Mouse (Mus musculus): ENCODE results near the gene Ttc27. TPM values are rescaled to one million over a fixed set of nuclear protein-coding genes. Genes with fewer than 3 reads are reported as not detected.

Gene Ttc27
- polyA plus RNA-seq, 1 experiment from 2014 or later = 27.1 TPM

DNA sequence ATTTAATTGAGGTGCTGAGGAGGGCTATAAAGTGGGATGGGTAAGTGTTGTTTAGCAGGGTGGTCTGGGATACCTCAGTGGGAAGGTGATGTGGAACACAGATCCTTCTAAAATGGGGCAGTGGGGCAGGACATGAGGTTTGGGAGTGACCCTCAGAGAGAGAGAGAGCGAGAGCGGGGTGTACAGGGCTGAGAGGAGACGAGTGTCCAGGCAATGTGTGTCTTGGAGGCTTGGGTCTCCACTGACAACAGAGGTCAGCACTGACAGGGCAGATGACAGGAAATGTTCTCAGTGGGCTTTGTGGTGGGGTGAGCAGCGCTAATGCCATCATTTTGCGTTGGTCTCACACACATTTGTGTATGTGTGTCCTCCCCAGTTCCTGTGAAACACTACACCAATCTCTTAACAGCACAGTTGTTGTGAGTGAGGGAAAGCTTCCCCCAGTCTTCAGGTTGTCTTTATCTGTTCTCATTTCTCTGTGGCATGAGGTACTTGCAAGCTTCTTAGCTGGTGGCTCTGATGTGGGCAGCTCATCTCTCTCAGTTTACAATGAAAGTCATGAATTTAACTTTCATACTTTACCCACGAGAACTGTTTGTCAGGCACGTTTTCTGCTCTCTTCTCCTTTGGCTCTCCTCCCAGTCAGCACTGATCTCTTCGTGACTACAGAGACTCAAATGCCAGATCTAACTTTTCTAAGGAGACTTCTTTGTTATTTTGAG is 35.5 kb downstream of the Ttc27 start:
- no peak overlapping the region for H3K27ac ChIP-seq
- no peaks in the 10 kb centered on the region for H3K27me3 ChIP-seq
- H3K4me2 ChIP-seq = no peak overlapping the region
- peaks cover 5% of the 10 kb centered on the region; the same call in 1 of the 2 replicates for H3K36me3 ChIP-seq
- H3K9ac ChIP-seq (replicated peaks) = no peak overlapping the region
- H3K4me3 ChIP-seq (replicated peaks) = no peak overlapping the region
- H3K4me1 ChIP-seq (replicated peaks) = no peaks in the 10 kb centered on the region
- 88% methylated on average over 8 of the region's 8 CpGs for WGBS
- no peaks in the 10 kb centered on the region for H3K9me3 ChIP-seq
- ATAC-seq (ENCODE audit: insufficient number of reproducible peaks, insufficient read depth, low FRiP score, low TSS enrichment, low read depth) = no peak

DNA sequence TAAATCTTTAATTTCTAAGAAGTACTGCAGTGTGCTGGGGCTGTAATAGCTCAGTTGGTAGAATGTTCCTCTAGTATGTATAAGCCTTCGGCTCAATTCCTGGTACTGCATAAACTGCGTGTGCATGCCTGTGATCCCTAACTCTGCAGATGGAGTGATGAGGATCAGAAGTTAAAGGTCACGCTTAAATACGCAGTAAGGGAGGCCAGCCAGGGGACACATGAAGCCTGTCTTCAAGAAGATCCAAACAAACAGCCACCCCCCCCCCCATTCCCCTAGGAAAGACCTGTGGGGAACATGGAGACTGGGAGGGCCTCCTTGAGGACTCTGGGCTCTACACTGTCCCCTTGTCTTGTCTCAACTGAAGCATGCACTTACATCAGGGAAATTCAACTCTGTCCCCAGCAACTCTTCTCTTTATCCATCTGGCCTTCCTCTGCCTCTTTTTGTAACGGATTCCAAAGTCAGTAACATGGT is 36.1 kb downstream of the Ttc27 start:
- no peak for ATAC-seq (ENCODE audit: insufficient number of reproducible peaks, insufficient read depth, low FRiP score, low TSS enrichment, low read depth)
- H3K4me2 ChIP-seq = no peak overlapping the region

DNA sequence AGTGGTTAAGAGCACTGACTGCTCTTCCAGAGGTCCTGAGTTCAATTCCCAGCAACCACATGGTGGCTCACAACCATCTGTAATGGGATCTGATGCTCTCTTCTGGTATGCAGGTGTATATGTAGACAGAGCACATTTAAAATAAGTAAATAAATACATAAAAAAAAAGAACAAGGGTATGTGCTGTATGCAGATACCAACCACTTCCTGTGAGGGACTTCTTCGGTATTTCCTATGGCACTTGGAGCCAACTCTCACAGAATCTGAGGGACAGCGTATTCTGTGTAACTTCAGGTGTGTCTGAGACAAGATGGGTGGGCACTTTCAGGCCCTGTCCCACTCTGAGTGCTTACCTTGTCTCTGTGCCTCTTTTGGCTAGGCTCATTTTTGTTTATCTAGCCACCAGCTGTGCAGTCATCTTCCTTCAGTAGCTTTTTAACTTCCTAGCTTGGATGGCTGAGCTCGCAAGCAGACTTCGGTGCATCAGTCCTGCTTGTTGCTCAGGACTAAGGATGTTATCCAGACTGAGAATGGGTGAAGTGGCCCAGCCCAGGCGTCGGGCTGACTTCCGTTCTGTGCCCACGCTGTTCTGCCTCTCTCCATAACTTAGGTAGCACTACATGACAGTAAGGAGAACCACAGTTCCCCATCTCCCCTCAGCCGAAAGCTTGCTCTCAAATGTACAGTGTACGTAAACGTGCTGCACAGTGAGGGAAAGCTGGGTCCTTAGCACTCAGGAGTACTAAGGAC is 37.0 kb downstream of the Ttc27 start:
- Histone ChIP-seq H3K9me3 (no peaks in the 10 kb centered on the region), H3K36me3 (peaks cover 7% of the 10 kb centered on the region; the same call in 1 of the 2 replicates), H3K4me2 (no peak overlapping the region), H3K27ac (no peak overlapping the region), H3K4me1 (replicated peaks) (no peaks in the 10 kb centered on the region), H3K4me3 (replicated peaks) (no peak overlapping the region), H3K27me3 (no peaks in the 10 kb centered on the region), H3K9ac (replicated peaks) (no peak overlapping the region)
- ATAC-seq (ENCODE audit: insufficient number of reproducible peaks, insufficient read depth, low FRiP score, low TSS enrichment, low read depth) = no peak
- 93% methylated on average over 11 of the region's 11 CpGs for WGBS

More for the DNA sequence above, 36.1 kb downstream of the Ttc27 start:
- H3K27me3 ChIP-seq = no peaks in the 10 kb centered on the region
- WGBS = 88% methylated on average over 5 of the region's 5 CpGs
- no peak overlapping the region for H3K4me3 ChIP-seq (replicated peaks)
- H3K27ac ChIP-seq = no peak overlapping the region
- H3K36me3 ChIP-seq = peaks cover 5% of the 10 kb centered on the region; the same call in 1 of the 2 replicates
- no peaks in the 10 kb centered on the region for H3K9me3 ChIP-seq
- no peak overlapping the region for H3K9ac ChIP-seq (replicated peaks)
- no peaks in the 10 kb centered on the region for H3K4me1 ChIP-seq (replicated peaks)

GRCm38 (mm10) chr17:74769390-74769811 is 51.9 kb downstream of the Ttc27 start:
- Histone ChIP-seq H3K36me3 (peaks cover 5% of the 10 kb centered on the region; the same call in 1 of the 2 replicates), H3K27ac (no peak overlapping the region), H3K4me2 (no peak overlapping the region), H3K4me3 (replicated peaks) (no peak overlapping the region), H3K9ac (replicated peaks) (no peak overlapping the region), H3K4me1 (replicated peaks) (peaks cover 3% of the 10 kb centered on the region; the same call in 1 of the 2 replicates), H3K27me3 (no peaks in the 10 kb centered on the region), H3K9me3 (no peaks in the 10 kb centered on the region)
- 63% methylated on average over 9 of the region's 9 CpGs for WGBS
- no peak for ATAC-seq (ENCODE audit: insufficient number of reproducible peaks, insufficient read depth, low FRiP score, low TSS enrichment, low read depth)

GRCm38 (mm10) chr17:74772364-74772763 is 54.8 kb downstream of the Ttc27 start:
- H3K27me3 ChIP-seq = no peaks in the 10 kb centered on the region
- peaks cover 9% of the 10 kb centered on the region; the same call in 1 of the 2 replicates for H3K4me1 ChIP-seq (replicated peaks)
- 84% methylated on average over 4 of the region's 4 CpGs for WGBS
- ATAC-seq (ENCODE audit: insufficient number of reproducible peaks, insufficient read depth, low FRiP score, low TSS enrichment, low read depth) = no peak
- H3K9me3 ChIP-seq = no peaks in the 10 kb centered on the region
- no peak overlapping the region for H3K4me3 ChIP-seq (replicated peaks)
- H3K36me3 ChIP-seq = no peaks in the 10 kb centered on the region
- no peak overlapping the region for H3K9ac ChIP-seq (replicated peaks)
- H3K4me2 ChIP-seq = no peak overlapping the region
- H3K27ac ChIP-seq = no peak overlapping the region

DNA sequence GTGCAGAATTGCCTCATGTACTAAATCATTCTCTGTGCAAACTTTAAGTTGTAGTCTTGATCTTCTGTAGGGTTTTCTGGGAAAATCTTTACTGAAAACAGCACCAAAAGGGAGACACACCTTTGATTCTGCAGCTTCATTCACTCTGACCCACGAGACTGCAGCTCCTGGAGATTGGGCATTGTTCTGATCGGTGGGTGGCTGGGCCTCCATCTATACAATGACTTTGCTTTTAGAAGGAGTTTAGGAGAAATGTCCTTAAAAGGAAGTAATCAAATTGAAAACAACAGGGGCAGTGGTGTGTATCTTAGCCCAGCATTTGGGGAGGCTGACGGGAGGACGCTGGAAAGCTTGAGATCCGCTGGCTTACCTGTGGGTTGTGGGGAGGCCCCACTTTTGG is 56.0 kb downstream of the Ttc27 start:
- H3K27ac ChIP-seq = no peak overlapping the region
- H3K27me3 ChIP-seq = no peaks in the 10 kb centered on the region
- H3K9me3 ChIP-seq = no peaks in the 10 kb centered on the region
- no peak for ATAC-seq (ENCODE audit: insufficient number of reproducible peaks, insufficient read depth, low FRiP score, low TSS enrichment, low read depth)
- H3K4me1 ChIP-seq (replicated peaks) = peaks cover 9% of the 10 kb centered on the region; the same call in 1 of the 2 replicates
- no peaks in the 10 kb centered on the region for H3K36me3 ChIP-seq
- H3K9ac ChIP-seq (replicated peaks) = no peak overlapping the region
- no peak overlapping the region for H3K4me2 ChIP-seq
- H3K4me3 ChIP-seq (replicated peaks) = no peak overlapping the region
- WGBS = 65% methylated on average over 5 of the region's 5 CpGs

GRCm38 (mm10) chr17:74780133-74780532 is 62.6 kb downstream of the Ttc27 start:
- 0 out of 2 replicates have a peak, but pooled peaks cover 6% of the 10 kb centered on the region for H3K4me1 ChIP-seq (replicated peaks)
- H3K9ac ChIP-seq (replicated peaks) = no peak overlapping the region
- no peak for ATAC-seq (ENCODE audit: insufficient number of reproducible peaks, insufficient read depth, low FRiP score, low TSS enrichment, low read depth)
- no peak overlapping the region for H3K27ac ChIP-seq
- no peaks in the 10 kb centered on the region; the same call in 1 of the 2 replicates for H3K36me3 ChIP-seq
- no peaks in the 10 kb centered on the region for H3K9me3 ChIP-seq
- H3K4me2 ChIP-seq = no peak overlapping the region
- H3K27me3 ChIP-seq = no peaks in the 10 kb centered on the region
- WGBS = 77% methylated on average over 4 of the region's 4 CpGs
- no peak overlapping the region for H3K4me3 ChIP-seq (replicated peaks)

GRCm38 (mm10) chr17:74780627-74781026 is 63.1 kb downstream of the Ttc27 start:
- Histone ChIP-seq H3K4me3 (replicated peaks) (no peak overlapping the region), H3K9ac (replicated peaks) (no peak overlapping the region), H3K9me3 (no peaks in the 10 kb centered on the region), H3K4me2 (no peak overlapping the region), H3K36me3 (no peaks in the 10 kb centered on the region; the same call in 1 of the 2 replicates), H3K27me3 (no peaks in the 10 kb centered on the region), H3K27ac (no peak overlapping the region), H3K4me1 (replicated peaks) (peaks cover 6% of the 10 kb centered on the region; the same call in 1 of the 2 replicates)
- 86% methylated on average over 9 of the region's 9 CpGs for whole genome bisulfite sequencing
- ATAC-seq (ENCODE audit: insufficient number of reproducible peaks, insufficient read depth, low FRiP score, low TSS enrichment, low read depth) = no peak

- ATAC-seq (ENCODE audit: insufficient number of reproducible peaks, insufficient read depth, low FRiP score, low TSS enrichment, low read depth) = no peak
- H3K9me3 ChIP-seq = no peaks in the 10 kb centered on the region
- peaks cover 12% of the 10 kb centered on the region for H3K4me1 ChIP-seq (replicated peaks)
- no peak overlapping the region for H3K27ac ChIP-seq
- no peak overlapping the region for H3K4me3 ChIP-seq (replicated peaks)
- no peaks in the 10 kb centered on the region; the same call in 1 of the 2 replicates for H3K36me3 ChIP-seq
- no peaks in the 10 kb centered on the region for H3K27me3 ChIP-seq
- H3K9ac ChIP-seq (replicated peaks) = no peak overlapping the region
- no peak overlapping the region for H3K4me2 ChIP-seq
Observed at GRCm38 (mm10) chr17:74781911-74782310, 64.4 kb downstream of the Ttc27 start.

GRCm38 (mm10) chr17:74785586-74785985 is 68.1 kb downstream of the Ttc27 start:
- H3K27me3 ChIP-seq = no peaks in the 10 kb centered on the region
- 52% methylated on average over 5 of the region's 5 CpGs for WGBS
- H3K4me3 ChIP-seq (replicated peaks) = no peak overlapping the region
- H3K4me2 ChIP-seq = no peak overlapping the region
- ATAC-seq (ENCODE audit: insufficient number of reproducible peaks, insufficient read depth, low FRiP score, low TSS enrichment, low read depth) = no peak
- peaks cover 13% of the 10 kb centered on the region for H3K4me1 ChIP-seq (replicated peaks)
- H3K27ac ChIP-seq = no peak overlapping the region
- no peak overlapping the region for H3K9ac ChIP-seq (replicated peaks)
- peaks cover 8% of the 10 kb centered on the region; the same call in 1 of the 2 replicates for H3K36me3 ChIP-seq
- no peaks in the 10 kb centered on the region for H3K9me3 ChIP-seq

DNA sequence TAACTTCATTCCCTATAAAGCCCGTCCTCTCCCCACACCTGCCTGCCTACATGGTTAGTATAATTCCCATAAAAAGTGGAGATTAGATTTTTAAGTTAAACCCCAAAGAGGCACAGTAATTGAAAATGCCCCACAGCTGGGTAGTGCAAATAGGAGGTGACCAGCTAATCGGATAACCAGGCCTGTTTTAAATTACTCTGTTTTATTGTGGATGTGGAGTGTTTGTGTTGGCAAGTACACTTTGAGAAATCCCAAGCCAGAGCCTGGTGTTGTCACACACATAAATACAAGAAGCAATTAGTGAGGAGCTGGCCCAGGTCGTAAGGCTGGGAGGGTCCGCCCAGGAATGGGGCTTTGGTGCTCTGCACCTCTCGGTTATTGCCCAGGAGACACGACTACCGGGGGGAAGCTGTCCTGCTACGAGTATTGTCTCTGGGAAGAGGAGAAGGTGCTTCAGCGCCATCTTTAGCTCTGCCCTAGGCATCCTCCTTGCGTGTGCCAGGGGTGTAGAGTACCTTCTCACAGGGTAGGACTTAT is 68.7 kb downstream of the Ttc27 start:
- ATAC-seq (ENCODE audit: insufficient number of reproducible peaks, insufficient read depth, low FRiP score, low TSS enrichment, low read depth) = peak; percentile 73
- peaks cover 8% of the 10 kb centered on the region; the same call in 1 of the 2 replicates for H3K36me3 ChIP-seq
- H3K27ac ChIP-seq = peak overlapping the region; percentile 19
- H3K4me3 ChIP-seq (replicated peaks) = no peak overlapping the region
- no peaks in the 10 kb centered on the region for H3K27me3 ChIP-seq
- no peak overlapping the region for H3K4me2 ChIP-seq
- H3K9me3 ChIP-seq = no peaks in the 10 kb centered on the region
- no peak overlapping the region for H3K9ac ChIP-seq (replicated peaks)
- 35% methylated on average over 10 of the region's 10 CpGs for whole genome bisulfite sequencing
- peaks cover 13% of the 10 kb centered on the region for H3K4me1 ChIP-seq (replicated peaks)
